Mouse (Mus musculus) liver, postnatal 0 days (tissue): ENCODE measurements at regions not wholly inside any gene's neighbourhood (a gene's known extent, or its start where the extent isn't known, plus 50 kb on each side); places are given as distances from the start of the nearest gene placed in this dataset.

ENCODE experiments used
- CTCF ChIP-seq: sonication (generic); IDR thresholded peaks from 2 replicates; pipeline ENCODE4 v1.5.1; 2016; ENCODE audit warnings: antibody characterized with exemption, low read depth
- EP300 ChIP-seq: IDR thresholded peaks from 2 replicates; pipeline ENCODE4 v1.6.1; 2016; ENCODE audit warnings: antibody characterized with exemption, low read depth, mild to moderate bottlenecking

DNA sequence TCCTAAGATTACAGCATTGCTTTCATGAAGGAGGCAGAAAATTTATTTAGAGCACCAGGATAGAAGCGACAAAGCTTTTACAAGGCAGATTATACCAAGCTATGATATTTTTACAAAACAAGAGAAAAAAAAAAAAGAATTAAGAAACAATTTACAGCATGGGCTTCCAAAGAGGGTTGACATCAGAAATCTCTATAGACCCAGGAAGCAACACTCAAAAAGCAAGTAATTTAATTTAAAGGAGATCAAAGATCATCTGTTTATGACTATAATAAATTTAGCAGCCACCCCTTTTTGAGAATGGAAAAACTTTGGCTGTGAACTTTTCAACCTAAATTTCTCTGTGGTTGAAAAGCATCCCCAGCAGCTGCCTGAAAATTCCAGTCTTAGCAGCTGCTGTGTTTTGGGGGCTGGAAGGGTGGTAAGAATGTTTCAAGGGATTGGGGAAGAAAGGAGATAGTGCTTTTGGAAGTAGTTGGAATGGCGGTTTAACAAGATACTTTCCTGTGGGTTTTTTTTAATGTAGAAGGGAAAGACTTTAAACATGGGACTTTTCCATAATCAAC, 1621.0 kb upstream of the Flrt2 start:
- TF ChIP-seq CTCF (no peak), EP300 (no peak)
